Mouse (Mus musculus): ENCODE results near the gene Stk33. TPM values are rescaled to one million over a fixed set of nuclear protein-coding genes. Genes with fewer than 3 reads are reported as not detected.

The Stk33 gene
- polyA plus RNA-seq, 1 experiment from 2014 or later = 5.3 TPM

GRCm38 (mm10) chr7:109238724-109239123, 200.2 kb downstream of the Stk33 start:
- no peak for ATAC-seq (ENCODE audit: low FRiP score)
- Histone ChIP-seq H3K9me3 (replicated peaks) (no peaks in the 10 kb centered on the region), H3K9ac (replicated peaks) (no peak overlapping the region), H3K27ac (replicated peaks) (no peak overlapping the region), H3K4me1 (peaks cover 15% of the 10 kb centered on the region), H3K36me3 (no peaks in the 10 kb centered on the region), H3K27me3 (replicated peaks) (peaks cover 9% of the 10 kb centered on the region; the same call in 1 of the 2 replicates), H3K4me3 (replicated peaks) (no peak overlapping the region), H3K4me2 (no peak overlapping the region)
- 81% methylated on average over 10 of the region's 10 CpGs for WGBS

GRCm38 (mm10) chr7:109234882-109235640, 203.8 kb downstream of the Stk33 start:
- Histone ChIP-seq H3K36me3 (no peaks in the 10 kb centered on the region), H3K4me3 (replicated peaks) (no peak overlapping the region), H3K9me3 (replicated peaks) (no peaks in the 10 kb centered on the region), H3K27me3 (replicated peaks) (peaks cover 9% of the 10 kb centered on the region; the same call in 1 of the 2 replicates), H3K9ac (replicated peaks) (no peak overlapping the region), H3K4me2 (no peak overlapping the region), H3K4me1 (peaks cover 15% of the 10 kb centered on the region), H3K27ac (replicated peaks) (no peak overlapping the region)
- WGBS = 48% methylated on average over 2 of the region's 2 CpGs
- no peak for ATAC-seq (ENCODE audit: low FRiP score)

GRCm38 (mm10) chr7:109234476-109234875, 204.4 kb downstream of the Stk33 start:
- Histone ChIP-seq H3K9ac (replicated peaks) (no peak overlapping the region), H3K4me1 (peaks cover 15% of the 10 kb centered on the region), H3K4me3 (replicated peaks) (no peak overlapping the region), H3K4me2 (no peak overlapping the region), H3K9me3 (replicated peaks) (no peaks in the 10 kb centered on the region), H3K27ac (replicated peaks) (no peak overlapping the region), H3K27me3 (replicated peaks) (peaks cover 9% of the 10 kb centered on the region; the same call in 1 of the 2 replicates), H3K36me3 (no peaks in the 10 kb centered on the region)
- no peak for ATAC-seq (ENCODE audit: low FRiP score)
- 25% methylated on average over 5 of the region's 5 CpGs for WGBS

- no peak overlapping the region for H3K4me3 ChIP-seq (replicated peaks)
- H3K36me3 ChIP-seq = no peaks in the 10 kb centered on the region
- H3K4me1 ChIP-seq = peaks cover 15% of the 10 kb centered on the region
- ATAC-seq (ENCODE audit: low FRiP score) = peak; percentile 72
- H3K9ac ChIP-seq (replicated peaks) = no peak overlapping the region
- 27% methylated on average over 11 of the region's 11 CpGs for WGBS
- no peaks in the 10 kb centered on the region for H3K9me3 ChIP-seq (replicated peaks)
- H3K4me2 ChIP-seq = no peak overlapping the region
- H3K27me3 ChIP-seq (replicated peaks) = peaks cover 4% of the 10 kb centered on the region; the same call in 1 of the 2 replicates
- no peak overlapping the region for H3K27ac ChIP-seq (replicated peaks)
Measured at GRCm38 (mm10) chr7:109231881-109232321, 207.0 kb downstream of the Stk33 start.

DNA sequence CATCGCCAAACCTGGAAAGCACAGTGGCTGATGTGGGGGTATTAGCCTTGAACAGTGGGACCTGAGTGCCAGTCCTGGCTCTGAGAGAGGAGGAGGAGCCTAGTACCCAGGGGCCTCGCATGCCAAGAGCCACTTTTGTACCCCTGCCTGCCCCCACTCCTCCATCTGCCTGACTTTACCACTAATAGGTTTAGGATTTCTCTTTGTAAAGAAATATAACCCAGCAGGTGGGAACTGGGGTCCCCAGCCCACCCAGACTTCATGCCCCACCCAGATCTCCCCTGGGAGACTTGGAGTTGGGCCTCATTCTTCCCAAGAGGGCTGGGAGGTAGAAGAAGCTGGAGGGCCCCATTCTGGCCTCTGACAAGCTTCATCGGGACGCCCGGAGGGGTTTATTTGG, 207.6 kb downstream of the Stk33 start:
- H3K27ac ChIP-seq (replicated peaks) = no peak overlapping the region
- H3K36me3 ChIP-seq = no peaks in the 10 kb centered on the region
- 58% methylated on average over 5 of the region's 5 CpGs for WGBS

GRCm38 (mm10) chr7:109230806-109231205, 208.1 kb downstream of the Stk33 start:
- Histone ChIP-seq H3K9me3 (replicated peaks) (no peaks in the 10 kb centered on the region), H3K27me3 (replicated peaks) (peaks cover 1% of the 10 kb centered on the region; the same call in 1 of the 2 replicates), H3K9ac (replicated peaks) (no peak overlapping the region), H3K27ac (replicated peaks) (no peak overlapping the region), H3K4me1 (peaks cover 15% of the 10 kb centered on the region), H3K36me3 (no peaks in the 10 kb centered on the region), H3K4me2 (no peak overlapping the region), H3K4me3 (replicated peaks) (no peak overlapping the region)
- peak; percentile 19; the same call in 1 of the 2 replicates for ATAC-seq (ENCODE audit: low FRiP score)
- WGBS = 5% methylated on average over 2 of the region's 2 CpGs

More for the DNA sequence above, 207.6 kb downstream of the Stk33 start:
- Histone ChIP-seq H3K4me2 (no peak overlapping the region), H3K27me3 (replicated peaks) (peaks cover 4% of the 10 kb centered on the region; the same call in 1 of the 2 replicates), H3K9ac (replicated peaks) (no peak overlapping the region), H3K4me1 (peaks cover 15% of the 10 kb centered on the region), H3K9me3 (replicated peaks) (no peaks in the 10 kb centered on the region), H3K4me3 (replicated peaks) (no peak overlapping the region)
- ATAC-seq (ENCODE audit: low FRiP score) = peak; percentile 26; the same call in 1 of the 2 replicates

Other genes starting within 250 kb of the Stk33 start
- 0.47 and 0.73 TPM in 2 replicates for gene Trim66, start 69.1 kb upstream of the Stk33 start, polyA plus RNA-seq (2015; fragmentation: Nextera tagmentation; extraction: Ambion mirVana)
- gene Rpl27a, start 80.1 kb upstream of the Stk33 start, polyA plus RNA-seq (2015; fragmentation: Nextera tagmentation; extraction: Ambion mirVana) = 81.6 and 93.8 TPM in 2 replicates

Measured in neural tube, embryonic 15.5 days (tissue).